ENCODE assay signal across 19 mouse cellular contexts in the genomic region with DNA sequence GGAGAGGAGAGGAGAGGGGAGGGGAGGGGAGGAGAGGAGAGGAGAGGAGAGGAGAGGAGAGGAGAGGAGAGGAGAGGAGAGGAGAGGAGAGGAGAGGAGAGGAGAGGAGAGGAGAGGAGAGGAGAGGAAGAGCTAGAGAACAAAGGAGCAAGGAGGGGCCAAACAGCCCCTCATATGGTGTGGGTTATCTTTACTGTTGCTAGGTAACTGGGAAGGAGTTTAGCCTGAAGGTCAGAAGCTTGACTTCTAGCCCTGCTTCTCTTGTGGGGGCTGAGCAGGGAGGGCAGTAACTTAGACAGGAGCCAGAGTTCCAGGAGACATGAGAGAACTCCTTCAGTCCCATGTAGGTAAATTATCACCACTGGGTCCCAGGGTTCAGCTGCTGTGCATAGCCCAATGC. TPM values are rescaled to one million over a fixed set of nuclear protein-coding genes. Genes with fewer than 3 reads are reported as not detected.
A peak's percentile ranks its signal among the peaks of the same experiment; 100 is the strongest.
DNase-seq lines count a peak whose midpoint lies in the region; ATAC-seq lines count a peak whose summit lies in the region.
"Not testable (repeated sequence)": the region's sequence is repeated elsewhere in the genome, so short reads cannot be mapped to it uniquely, and the experiment has no call there.
"Had no signal": no experiment of that assay in that cellular context is flagged by ENCODE, and none has a peak within 500 bp of the region (broad histone marks: within the 10 kb centered on the region; RNA-seq: fewer than 3 reads in every experiment).

No protein-coding gene starts in this region.

- peak overlapping the region; percentile 73 for H3K27ac ChIP-seq in embryonic facial prominence, embryonic 10.5 days (replicated peaks)
- peak overlapping the region; percentile 62 for H3K27ac ChIP-seq in hindbrain, embryonic 10.5 days
- H3K27ac ChIP-seq in kidney, embryonic 16.5 days (ENCODE audit: low read length) = not testable (repeated sequence)
- 0 out of 2 replicates have a peak overlapping the region, but pooled peaks have one; percentile 57 for H3K27ac ChIP-seq in midbrain, embryonic 10.5 days (replicated peaks)

- peaks cover 10% of the 10 kb centered on the region for H3K4me1 ChIP-seq in embryonic facial prominence, embryonic 10.5 days
- H3K4me1 ChIP-seq in hindbrain, embryonic 10.5 days (replicated peaks) = peaks cover 11% of the 10 kb centered on the region
- H3K4me1 ChIP-seq in kidney, embryonic 16.5 days (ENCODE audit: insufficient read depth, low read length) = not testable (repeated sequence)
- H3K4me1 ChIP-seq in midbrain, embryonic 10.5 days = peaks cover 10% of the 10 kb centered on the region

- peak; percentile 51; the same call in 1 of the 2 replicates for ATAC-seq in kidney, embryonic 16.5 days (ENCODE audit: low FRiP score, low TSS enrichment)

- H3K36me3 ChIP-seq in embryonic facial prominence, embryonic 10.5 days (replicated peaks); hindbrain, embryonic 10.5 days; kidney, embryonic 16.5 days (ENCODE audit: insufficient read depth, low read length); midbrain, embryonic 10.5 days: not testable (repeated sequence)

- not testable (repeated sequence) for H3K9me3 ChIP-seq in embryonic facial prominence, embryonic 10.5 days; hindbrain, embryonic 10.5 days; kidney, embryonic 16.5 days (ENCODE audit: low read length); midbrain, embryonic 10.5 days (replicated peaks)

- H3K4me3 ChIP-seq in embryonic facial prominence, embryonic 10.5 days; hindbrain, embryonic 10.5 days; kidney, embryonic 16.5 days (ENCODE audit: low read length); midbrain, embryonic 10.5 days: not testable (repeated sequence)

- H3K9ac ChIP-seq in kidney, embryonic 16.5 days (replicated peaks; ENCODE audit: low read length) = not testable (repeated sequence)

- not testable (repeated sequence) for H3K4me2 ChIP-seq in kidney, embryonic 16.5 days (replicated peaks; ENCODE audit: low read depth, low read length)

- not testable (repeated sequence) for H3K27me3 ChIP-seq in embryonic facial prominence, embryonic 10.5 days (replicated peaks; ENCODE audit: low read depth, poor library complexity, severe bottlenecking); hindbrain, embryonic 10.5 days (ENCODE audit: insufficient read depth, poor library complexity, severe bottlenecking); kidney, embryonic 16.5 days (ENCODE audit: insufficient read depth, low read length); midbrain, embryonic 10.5 days (ENCODE audit: low read depth, poor library complexity, severe bottlenecking)

- DNase-seq in R1 (ENCODE audit: low read depth, low spot score) = peak; percentile 86
- DNase-seq in embryo, embryonic 10 days (ENCODE audit: low spot score) = peak; percentile 60
- DNase-seq in embryo, embryonic 11 days = peak; percentile 23
- peak; percentile 41 for DNase-seq in embryonic facial prominence, embryonic 10.5 days (ENCODE audit: low spot score)
- not testable (repeated sequence) for DNase-seq in hindbrain, embryonic 10.5 days (ENCODE audit: low spot score); midbrain, embryonic 10.5 days (ENCODE audit: low spot score)

RNA-seq across cellular contexts. Expression of gene Gm26741, which starts 60.0 kb away (rescaled TPM):
- polyA plus RNA-seq in embryonic facial prominence, embryonic 10.5 days (2016; fragmentation: Nextera tagmentation; extraction: Ambion mirVana) = not detected in 2 replicates
- not detected in 2 replicates for polyA plus RNA-seq in hindbrain, embryonic 10.5 days (2016; fragmentation: Nextera tagmentation; extraction: Ambion mirVana)
- not detected in 2 replicates for polyA plus RNA-seq in kidney, embryonic 16.5 days (2015; fragmentation: Nextera tagmentation; extraction: Ambion mirVana)
- not detected in 2 replicates for polyA plus RNA-seq in midbrain, embryonic 10.5 days (2016; fragmentation: Nextera tagmentation; extraction: Ambion mirVana)
- polyA plus RNA-seq: activated CD4-positive, CD25-positive, alpha-beta regulatory T cell, adult 4 months; C2C12; cerebellum, adult 2 months; cortical plate, adult 2 months; embryonic facial prominence, embryonic 12.5 days; embryonic facial prominence, embryonic 14.5 days; forebrain, embryonic 11.5 days; forebrain, embryonic 13.5 days; forebrain, embryonic 15.5 days; forebrain, postnatal 0 days; G1E; Patski had no signal
